Mouse (Mus musculus): Measurements from ENCODE around the gene Mtfmt. TPM values are rescaled to one million over a fixed set of nuclear protein-coding genes. Genes with fewer than 3 reads are reported as not detected.

The Mtfmt gene
- polyA plus RNA-seq, 1 experiment: 7.5 TPM

DNA sequence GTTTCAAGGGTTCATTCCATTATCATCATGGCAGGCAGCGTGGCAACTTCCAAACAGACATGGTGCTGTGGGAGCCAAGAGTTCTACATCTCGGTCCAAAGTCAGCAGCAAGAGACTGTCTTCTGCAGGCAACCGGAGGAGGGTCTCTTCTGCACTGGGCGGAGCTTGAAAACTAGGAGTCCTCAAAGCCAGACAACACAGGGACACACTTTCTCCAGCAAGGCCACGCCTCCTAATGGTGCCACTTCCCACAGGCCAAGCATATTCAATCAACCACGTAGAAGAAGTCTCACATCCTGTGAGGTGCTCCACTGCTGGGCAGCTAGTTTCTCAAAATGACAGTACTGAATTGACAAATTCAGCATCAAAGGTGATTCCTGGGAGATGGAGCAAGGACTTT is 12.4 kb downstream of the Mtfmt start:
- WGBS: 89% methylated on average over 6 of the region's 6 CpGs
- DNase-seq: no peak
- Histone ChIP-seq H3K4me3 (replicated peaks; ENCODE audit: extremely low read depth, low read depth, low read length) (no peak overlapping the region), H3K4me1 (ENCODE audit: control insufficient read depth, insufficient read depth, low read length) (no peaks in the 10 kb centered on the region)
- TF ChIP-seq POLR2A (IDR thresholded peaks at IDR 0.05; ENCODE audit: borderline replicate concordance, extremely low read depth, low read depth, low read length) (no peak), CTCF (IDR thresholded peaks at IDR 0.05; ENCODE audit: insufficient read depth, low read length) (no peak)

DNA sequence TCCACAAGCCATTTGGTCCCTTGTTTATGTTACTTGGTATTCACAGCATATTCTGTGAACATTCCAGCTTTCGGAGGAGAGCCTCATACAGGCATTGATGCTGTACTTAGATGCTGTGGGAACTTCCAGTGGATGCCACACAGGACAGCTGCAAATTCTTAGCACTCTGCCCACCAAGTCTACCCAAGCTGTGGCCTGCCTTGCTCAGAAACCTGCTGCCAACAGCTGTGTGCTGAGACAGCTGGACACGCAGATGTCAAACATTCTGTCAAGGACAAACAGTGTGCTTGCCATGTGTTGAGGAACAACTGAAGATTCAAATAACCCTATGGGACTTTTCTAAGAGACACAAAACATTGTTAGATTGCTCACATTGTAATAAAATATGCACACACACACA is 23.4 kb downstream of the Mtfmt start:
- no peak overlapping the region for H3K4me3 ChIP-seq (replicated peaks; ENCODE audit: extremely low read depth, low read depth, low read length)
- 77% methylated on average over 2 of the region's 2 CpGs for WGBS
- DNase-seq: no peak
- TF ChIP-seq POLR2A (IDR thresholded peaks at IDR 0.05; ENCODE audit: borderline replicate concordance, extremely low read depth, low read depth, low read length) (no peak), CTCF (IDR thresholded peaks at IDR 0.05; ENCODE audit: insufficient read depth, low read length) (no peak)
- peaks cover 6% of the 10 kb centered on the region for H3K4me1 ChIP-seq (ENCODE audit: control insufficient read depth, insufficient read depth, low read length)

DNA sequence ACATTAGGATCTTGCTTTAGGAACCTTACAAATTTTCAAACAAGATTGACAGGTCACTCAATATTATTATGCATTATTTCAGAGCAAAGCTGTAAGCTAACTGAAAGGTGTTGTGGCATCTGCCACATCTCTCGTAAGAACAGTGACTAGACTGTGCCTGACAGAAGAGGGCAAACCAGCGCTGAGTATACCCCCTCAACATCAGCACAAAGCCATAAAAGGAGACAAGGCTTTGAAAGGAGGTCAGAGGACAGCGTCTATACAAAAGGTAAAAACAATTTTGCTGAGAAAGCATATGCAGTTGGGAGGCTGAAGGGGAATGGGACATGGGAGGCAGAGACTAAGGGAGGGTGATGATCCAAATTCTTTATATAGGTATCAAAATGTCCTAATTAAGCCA is 24.6 kb downstream of the Mtfmt start:
- no peak overlapping the region for H3K4me3 ChIP-seq (replicated peaks; ENCODE audit: extremely low read depth, low read depth, low read length)
- WGBS: 70% methylated on average over 3 of the region's 3 CpGs
- TF ChIP-seq CTCF (IDR thresholded peaks at IDR 0.05; ENCODE audit: insufficient read depth, low read length) (no peak), POLR2A (IDR thresholded peaks at IDR 0.05; ENCODE audit: borderline replicate concordance, extremely low read depth, low read depth, low read length) (no peak)
- no peak for DNase-seq
- peaks cover 6% of the 10 kb centered on the region for H3K4me1 ChIP-seq (ENCODE audit: control insufficient read depth, insufficient read depth, low read length)

DNA sequence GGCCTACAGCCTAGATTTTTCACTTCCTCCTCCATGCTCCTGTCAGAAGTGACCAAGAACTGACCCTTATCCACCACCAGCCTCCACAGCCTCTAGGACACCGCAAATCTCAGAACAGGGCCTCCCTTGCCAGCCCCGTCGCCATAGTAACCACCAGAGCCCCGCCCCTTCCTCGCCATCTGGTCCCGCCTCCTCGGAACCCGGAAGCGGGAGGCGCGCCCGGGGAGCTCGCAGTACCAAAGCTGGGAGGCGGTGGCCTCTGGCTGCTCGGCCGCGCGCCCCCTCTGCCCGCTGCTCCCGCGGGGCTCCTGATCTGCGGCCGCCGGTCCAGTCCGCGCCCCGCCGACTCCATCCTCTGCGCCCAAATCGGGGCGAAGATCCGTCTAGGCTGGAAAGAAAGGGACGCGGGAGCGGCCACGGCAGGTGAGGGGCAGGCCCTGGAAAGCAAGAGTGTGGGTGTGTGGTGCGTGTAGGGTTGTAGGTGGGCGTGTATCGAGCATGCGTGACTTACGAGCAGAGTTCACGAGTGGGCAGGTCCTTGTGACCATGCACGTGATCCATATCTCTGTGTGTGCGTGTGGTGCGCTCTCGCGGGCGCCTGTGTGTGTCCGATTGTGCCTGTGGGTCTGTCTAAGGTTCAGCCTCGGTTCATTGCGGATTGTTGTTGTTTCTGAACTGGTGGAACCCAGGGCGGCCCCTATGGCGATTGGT is 25.3 kb downstream of the Mtfmt start, which contains the start of gene Spg21:
Gene Spg21, plus strand, starts transcription at position 216 of the 711 bp plus-strand sequence.
- peak within 1 kb of the TSS; percentile 83 for H3K4me3 ChIP-seq (replicated peaks; ENCODE audit: extremely low read depth, low read depth, low read length)
- TF ChIP-seq POLR2A (IDR thresholded peaks at IDR 0.05; ENCODE audit: borderline replicate concordance, extremely low read depth, low read depth, low read length): no peak; the same call in 1 of the 2 replicates
- no peak for TF ChIP-seq CTCF (IDR thresholded peaks at IDR 0.05; ENCODE audit: insufficient read depth, low read length)
- peaks cover 6% of the 10 kb centered on the region for H3K4me1 ChIP-seq (ENCODE audit: control insufficient read depth, insufficient read depth, low read length)
- under 1% methylated on average over 53 of the region's 53 CpGs for WGBS
- peak; percentile 98 for DNase-seq

DNA sequence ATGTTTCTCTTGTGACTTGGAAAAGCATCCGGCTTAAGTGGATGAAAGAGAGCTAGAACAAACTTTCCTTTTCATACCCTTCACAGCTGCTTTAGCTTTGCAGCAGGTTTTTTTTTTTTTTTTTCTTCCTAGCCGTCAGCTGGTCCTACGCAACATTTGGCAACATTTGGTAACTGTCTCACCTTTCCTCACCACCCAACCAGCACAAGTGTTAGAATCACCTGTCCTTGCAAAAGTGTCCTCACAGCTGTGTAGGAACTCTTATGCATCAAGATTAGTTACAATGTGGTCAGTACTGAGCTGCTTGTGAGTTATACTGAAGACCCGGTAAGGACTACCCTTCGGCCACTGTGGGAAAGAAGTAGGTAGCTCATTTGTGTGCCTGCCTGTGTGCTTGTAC is 27.0 kb downstream of the Mtfmt start:
- WGBS: 63% methylated on average over 5 of the region's 5 CpGs
- Histone ChIP-seq H3K4me3 (replicated peaks; ENCODE audit: extremely low read depth, low read depth, low read length) (no peak overlapping the region), H3K4me1 (ENCODE audit: control insufficient read depth, insufficient read depth, low read length) (peaks cover 6% of the 10 kb centered on the region)
- peak; percentile 22 for DNase-seq
- no peak for TF ChIP-seq POLR2A (IDR thresholded peaks at IDR 0.05; ENCODE audit: borderline replicate concordance, extremely low read depth, low read depth, low read length)
- no peak for TF ChIP-seq CTCF (IDR thresholded peaks at IDR 0.05; ENCODE audit: insufficient read depth, low read length)

DNA sequence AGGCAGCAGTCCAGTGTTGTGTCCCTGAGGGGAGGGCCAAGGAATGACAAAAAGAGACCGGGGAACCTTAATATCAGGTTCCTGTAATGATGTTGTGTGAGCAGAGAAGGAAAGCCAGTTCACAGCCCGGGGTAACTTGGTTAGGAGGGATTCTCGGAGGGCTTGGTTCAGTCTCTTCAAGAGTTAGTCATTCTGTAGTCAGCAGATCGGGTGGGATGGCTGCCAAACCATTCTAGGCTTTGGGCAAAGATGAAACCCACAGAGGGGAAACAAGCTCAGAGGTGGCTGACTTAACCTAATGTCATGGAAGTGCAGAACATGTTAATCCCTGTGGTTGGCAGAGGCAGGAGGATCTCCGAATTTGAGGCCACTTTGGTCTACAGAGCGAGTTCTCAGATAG is 28.6 kb downstream of the Mtfmt start:
- 80% methylated on average over 6 of the region's 6 CpGs for WGBS
- no peak for DNase-seq

DNA sequence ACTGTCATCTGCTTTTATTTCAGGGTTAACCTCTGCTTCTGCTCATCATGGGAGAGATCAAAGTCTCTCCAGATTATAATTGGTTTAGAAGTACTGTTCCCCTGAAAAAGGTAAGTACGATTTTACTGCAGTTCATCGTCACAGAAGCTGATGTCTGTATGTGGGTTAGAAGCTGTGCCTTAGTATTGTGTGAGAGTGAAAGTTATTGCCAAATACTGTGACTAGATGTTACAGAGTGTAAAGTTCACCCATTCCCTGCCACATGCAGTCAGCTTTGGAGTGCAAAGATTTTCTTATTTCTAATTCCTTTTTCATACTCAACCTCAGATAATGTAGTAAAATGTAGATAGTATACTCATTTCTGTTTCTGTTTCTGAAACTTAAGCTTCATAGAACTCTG is 29.7 kb downstream of the Mtfmt start:
- no peak for DNase-seq
- Histone ChIP-seq H3K4me1 (ENCODE audit: control insufficient read depth, insufficient read depth, low read length) (peaks cover 6% of the 10 kb centered on the region), H3K4me3 (replicated peaks; ENCODE audit: extremely low read depth, low read depth, low read length) (no peak overlapping the region)
- TF ChIP-seq CTCF (IDR thresholded peaks at IDR 0.05; ENCODE audit: insufficient read depth, low read length) (no peak), POLR2A (IDR thresholded peaks at IDR 0.05; ENCODE audit: borderline replicate concordance, extremely low read depth, low read depth, low read length) (no peak)
- WGBS: 86% methylated on average over 2 of the region's 2 CpGs

More for the DNA sequence above, 28.6 kb downstream of the Mtfmt start:
- TF ChIP-seq CTCF (IDR thresholded peaks at IDR 0.05; ENCODE audit: insufficient read depth, low read length): no peak
- TF ChIP-seq POLR2A (IDR thresholded peaks at IDR 0.05; ENCODE audit: borderline replicate concordance, extremely low read depth, low read depth, low read length): no peak
- peaks cover 6% of the 10 kb centered on the region for H3K4me1 ChIP-seq (ENCODE audit: control insufficient read depth, insufficient read depth, low read length)
- no peak overlapping the region for H3K4me3 ChIP-seq (replicated peaks; ENCODE audit: extremely low read depth, low read depth, low read length)

DNA sequence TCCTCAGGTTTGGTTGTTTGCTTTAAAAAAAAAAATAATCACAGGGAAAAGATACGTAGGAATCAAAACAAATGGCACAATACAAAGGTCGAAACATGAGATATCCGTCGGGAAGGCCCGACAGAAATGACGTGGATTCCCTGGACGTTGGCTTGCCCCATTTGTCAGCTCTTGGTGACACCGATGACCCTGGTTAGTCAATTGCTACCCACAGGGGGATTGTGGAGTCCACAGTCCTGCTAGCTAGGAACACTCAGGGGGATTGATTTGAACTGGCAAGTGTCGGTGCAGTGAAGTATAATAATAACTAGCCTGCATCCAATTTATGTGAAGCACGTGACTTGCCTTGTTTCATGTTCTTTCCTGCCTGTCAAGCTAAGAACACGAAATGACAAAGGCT is 32.1 kb downstream of the Mtfmt start:
- no peak for DNase-seq
- Histone ChIP-seq H3K4me3 (replicated peaks; ENCODE audit: extremely low read depth, low read depth, low read length) (no peak overlapping the region), H3K4me1 (ENCODE audit: control insufficient read depth, insufficient read depth, low read length) (no peaks in the 10 kb centered on the region; the same call in 1 of the 2 replicates)
- TF ChIP-seq CTCF (IDR thresholded peaks at IDR 0.05; ENCODE audit: insufficient read depth, low read length) (no peak), POLR2A (IDR thresholded peaks at IDR 0.05; ENCODE audit: borderline replicate concordance, extremely low read depth, low read depth, low read length) (no peak)
- 40% methylated on average over 11 of the region's 11 CpGs for WGBS

DNA sequence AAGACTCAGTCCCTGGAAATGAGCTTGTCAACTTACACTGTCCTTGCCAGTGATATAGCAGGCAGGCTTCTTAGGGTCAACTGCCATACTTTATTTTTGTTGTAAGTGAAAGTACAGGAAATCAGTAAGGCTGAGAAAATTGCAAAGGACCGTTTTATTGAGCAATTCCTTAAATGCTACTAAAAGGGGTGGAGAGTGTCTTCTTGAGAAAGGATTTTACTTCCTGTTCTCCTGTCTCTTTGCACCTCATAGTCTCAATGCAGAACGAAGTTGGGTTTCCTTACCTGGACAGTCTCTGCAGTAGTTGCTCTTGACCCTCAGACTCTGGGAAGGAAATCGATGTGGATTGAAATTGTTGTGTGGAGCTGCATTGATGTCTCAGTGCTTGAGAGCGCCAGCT is 37.2 kb downstream of the Mtfmt start:
- Histone ChIP-seq H3K4me3 (replicated peaks; ENCODE audit: extremely low read depth, low read depth, low read length) (no peak overlapping the region), H3K4me1 (ENCODE audit: control insufficient read depth, insufficient read depth, low read length) (no peaks in the 10 kb centered on the region)
- TF ChIP-seq POLR2A (IDR thresholded peaks at IDR 0.05; ENCODE audit: borderline replicate concordance, extremely low read depth, low read depth, low read length): no peak
- no peak for TF ChIP-seq CTCF (IDR thresholded peaks at IDR 0.05; ENCODE audit: insufficient read depth, low read length)
- 75% methylated on average over 4 of the region's 4 CpGs for WGBS
- DNase-seq: no peak

DNA sequence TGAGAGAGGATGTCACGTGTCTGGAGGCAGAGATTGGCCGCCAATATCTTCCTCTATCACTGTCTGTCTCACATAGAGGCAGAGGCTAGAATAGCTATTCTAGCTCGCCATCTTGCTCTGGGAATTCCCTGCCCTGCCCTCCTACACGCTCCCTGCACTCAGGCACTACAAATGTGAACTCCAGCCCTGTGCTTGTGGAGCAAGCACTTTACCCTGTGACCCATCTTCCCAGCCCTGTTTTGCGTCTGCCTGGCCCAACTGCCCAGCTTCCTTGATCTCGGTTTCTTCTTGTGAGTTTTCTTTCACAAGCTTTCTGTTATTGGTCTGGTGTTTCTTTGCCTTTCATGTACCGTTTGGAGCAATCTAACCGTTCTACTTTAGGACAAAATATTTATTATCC is 43.6 kb downstream of the Mtfmt start:
- TF ChIP-seq CTCF (IDR thresholded peaks at IDR 0.05; ENCODE audit: insufficient read depth, low read length) (no peak), POLR2A (IDR thresholded peaks at IDR 0.05; ENCODE audit: borderline replicate concordance, extremely low read depth, low read depth, low read length) (no peak)
- 87% methylated on average over 8 of the region's 8 CpGs for WGBS
- Histone ChIP-seq H3K4me3 (replicated peaks; ENCODE audit: extremely low read depth, low read depth, low read length) (no peak overlapping the region), H3K4me1 (ENCODE audit: control insufficient read depth, insufficient read depth, low read length) (no peaks in the 10 kb centered on the region)
- DNase-seq: no peak
